Mouse (Mus musculus): ENCODE data around the gene Myo1e.

GRCm38 (mm10) chr9:70246427-70246826 is 39.3 kb downstream of the Myo1e start:
- TF ChIP-seq POLR2A (IDR thresholded peaks at IDR 0.05; ENCODE audit: low read depth, low read length) (no peak), CTCF (IDR thresholded peaks at IDR 0.05; ENCODE audit: extremely low read depth, insufficient read depth, insufficient read length, insufficient replicate concordance) (no peak)

Measured in spleen, adult 2 months (tissue).